Mouse (Mus musculus): ENCODE measurements around the gene Mau2. TPM values are rescaled to one million over a fixed set of nuclear protein-coding genes. Genes with fewer than 3 reads are reported as not detected.
"Not testable (repeated sequence)": the region's sequence is repeated elsewhere in the genome, so short reads cannot be mapped to it uniquely, and the experiment has no call there.

Mau2 gene
- polyA plus RNA-seq, 1 experiment, result 1.5 TPM

DNA sequence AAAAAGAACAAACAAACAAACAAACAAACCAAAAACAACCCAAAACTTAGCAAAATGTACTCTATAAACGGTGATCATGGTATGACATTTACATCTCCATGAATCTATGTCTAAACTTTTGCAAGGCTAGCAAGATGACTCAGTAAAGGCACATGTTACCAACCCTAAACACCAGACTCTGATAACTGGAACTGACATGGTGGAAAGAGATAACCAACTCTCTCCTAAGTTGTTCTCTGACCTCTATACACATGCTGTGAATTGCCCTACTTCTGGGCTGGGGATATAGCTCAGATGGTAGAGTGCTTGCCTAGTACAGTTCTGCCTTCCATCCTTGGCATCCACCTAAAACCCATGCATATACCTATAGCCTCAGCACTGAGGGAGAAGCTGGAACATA, 4.5 kb downstream of the Mau2 start:
- TF ChIP-seq TAL1 (IDR thresholded peaks at IDR 0.05; ENCODE audit: low read length), result no peak
- no peak for TF ChIP-seq GATA1 (IDR thresholded peaks at IDR 0.05; ENCODE audit: low read length)
- H3K27me3 ChIP-seq (ENCODE audit: control insufficient read depth), result no peaks in the 10 kb centered on the region
- H3K36me3 ChIP-seq (ENCODE audit: control insufficient read depth), result peaks cover 51% of the 10 kb centered on the region
- H3K9me3 ChIP-seq (ENCODE audit: control insufficient read depth, low read length), result no peaks in the 10 kb centered on the region
- H3K4me3 ChIP-seq (replicated peaks), result no peak overlapping the region
- peaks cover 45% of the 10 kb centered on the region for H3K4me1 ChIP-seq (ENCODE audit: control insufficient read depth)

DNA sequence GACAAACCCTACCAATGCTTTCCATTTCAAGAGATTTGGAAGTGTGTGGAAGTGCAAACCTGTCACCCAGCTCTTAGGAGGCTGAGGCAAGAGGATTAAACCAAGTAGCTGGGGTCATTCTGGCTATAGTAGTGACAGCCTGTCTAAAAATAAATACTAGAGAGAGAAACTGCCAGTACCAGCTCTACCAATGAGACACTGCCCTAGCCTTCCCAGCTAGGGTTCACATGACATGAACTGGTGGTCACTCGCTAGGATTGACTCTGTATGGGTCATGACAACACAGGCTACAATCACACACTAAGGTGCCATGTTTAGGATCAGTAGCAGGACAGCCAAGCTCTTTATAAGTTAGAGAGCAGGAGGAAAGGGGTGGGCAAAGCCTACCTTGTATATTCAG, 12.3 kb downstream of the Mau2 start:
- peaks cover 12% of the 10 kb centered on the region for H3K4me1 ChIP-seq (ENCODE audit: control insufficient read depth)
- no peaks in the 10 kb centered on the region for H3K27me3 ChIP-seq (ENCODE audit: control insufficient read depth)
- H3K4me3 ChIP-seq (replicated peaks), result no peak overlapping the region
- peaks cover 83% of the 10 kb centered on the region for H3K36me3 ChIP-seq (ENCODE audit: control insufficient read depth)
- TF ChIP-seq GATA1 (IDR thresholded peaks at IDR 0.05; ENCODE audit: low read length) (no peak), TAL1 (IDR thresholded peaks at IDR 0.05; ENCODE audit: low read length) (no peak)
- H3K9me3 ChIP-seq (ENCODE audit: control insufficient read depth, low read length), result no peaks in the 10 kb centered on the region

DNA sequence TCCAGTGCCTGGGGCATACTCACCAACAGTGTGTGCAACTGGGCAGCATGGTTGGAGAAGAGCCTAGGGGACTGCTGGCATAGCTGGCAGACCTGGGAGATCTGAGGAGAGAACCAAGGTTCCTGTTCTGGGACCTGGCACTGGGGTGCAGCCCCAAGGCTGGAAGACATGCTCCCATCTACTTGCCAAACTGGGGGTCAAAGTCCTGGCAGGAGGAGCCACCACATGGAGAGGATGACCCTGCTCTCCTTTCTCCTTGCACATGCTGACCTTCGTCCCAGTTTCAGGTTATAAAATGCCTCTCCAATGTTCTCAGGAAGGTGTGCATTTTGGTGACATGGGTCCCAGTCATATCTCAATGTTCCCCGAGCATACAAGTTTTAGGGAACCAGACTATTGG, 16.4 kb downstream of the Mau2 start:
- Histone ChIP-seq H3K4me3 (replicated peaks) (no peak overlapping the region), H3K27me3 (ENCODE audit: control insufficient read depth) (no peaks in the 10 kb centered on the region), H3K4me1 (ENCODE audit: control insufficient read depth) (peaks cover 9% of the 10 kb centered on the region), H3K9me3 (ENCODE audit: control insufficient read depth, low read length) (no peaks in the 10 kb centered on the region), H3K36me3 (ENCODE audit: control insufficient read depth) (peaks cover 100% of the 10 kb centered on the region)
- TF ChIP-seq TAL1 (IDR thresholded peaks at IDR 0.05; ENCODE audit: low read length) (no peak), GATA1 (IDR thresholded peaks at IDR 0.05; ENCODE audit: low read length) (no peak)

DNA sequence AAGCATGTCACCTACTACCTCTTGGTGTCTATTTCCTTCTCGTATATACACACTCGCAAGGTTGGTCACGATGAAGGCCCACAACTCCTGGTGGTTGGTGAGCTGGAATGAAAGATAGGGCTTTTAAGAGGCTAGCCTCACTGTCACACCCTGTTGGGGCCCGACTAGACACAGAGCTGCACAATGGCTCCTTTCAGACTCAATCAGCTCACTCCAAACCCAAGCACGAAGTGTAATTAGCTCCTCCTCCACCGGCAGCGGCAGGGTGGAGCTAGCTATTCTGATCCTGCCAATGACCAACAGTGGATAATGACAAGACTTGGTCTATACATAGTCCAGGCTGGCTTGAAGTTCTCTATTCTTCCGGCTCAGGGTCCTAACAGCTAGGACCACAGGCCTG, 18.9 kb downstream of the Mau2 start:
- no peaks in the 10 kb centered on the region for H3K9me3 ChIP-seq (ENCODE audit: control insufficient read depth, low read length)
- H3K4me1 ChIP-seq (ENCODE audit: control insufficient read depth), result peaks cover 9% of the 10 kb centered on the region
- TF ChIP-seq TAL1 (IDR thresholded peaks at IDR 0.05; ENCODE audit: low read length), result no peak
- no peak for TF ChIP-seq GATA1 (IDR thresholded peaks at IDR 0.05; ENCODE audit: low read length)
- H3K4me3 ChIP-seq (replicated peaks), result no peak overlapping the region
- peaks cover 100% of the 10 kb centered on the region for H3K36me3 ChIP-seq (ENCODE audit: control insufficient read depth)
- no peaks in the 10 kb centered on the region for H3K27me3 ChIP-seq (ENCODE audit: control insufficient read depth)

DNA sequence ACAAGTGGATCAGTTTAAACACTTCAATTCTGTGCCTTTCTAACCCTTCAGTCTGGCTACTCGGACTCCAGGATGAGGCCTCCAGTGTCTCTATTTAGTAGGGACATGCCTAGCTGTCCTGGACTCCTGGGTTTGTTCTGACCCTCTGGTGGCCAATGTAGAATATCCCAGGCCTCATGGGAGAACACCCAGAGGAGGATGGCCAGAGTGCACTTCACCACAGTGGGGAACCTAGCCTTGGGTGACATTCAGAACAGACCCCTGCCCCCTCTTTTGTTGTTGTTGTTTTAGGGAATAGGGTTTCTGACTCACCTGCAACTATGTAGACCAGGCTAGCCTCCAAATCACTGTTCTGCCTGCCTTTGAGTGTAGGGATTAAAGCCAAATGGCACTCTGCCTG, 27.5 kb downstream of the Mau2 start:
- TF ChIP-seq TAL1 (IDR thresholded peaks at IDR 0.05; ENCODE audit: low read length) (no peak), GATA1 (IDR thresholded peaks at IDR 0.05; ENCODE audit: low read length) (no peak)
- Histone ChIP-seq H3K27me3 (ENCODE audit: control insufficient read depth) (no peaks in the 10 kb centered on the region), H3K4me1 (ENCODE audit: control insufficient read depth) (no peaks in the 10 kb centered on the region), H3K9me3 (ENCODE audit: control insufficient read depth, low read length) (no peaks in the 10 kb centered on the region), H3K36me3 (ENCODE audit: control insufficient read depth) (peaks cover 35% of the 10 kb centered on the region), H3K4me3 (replicated peaks) (no peak overlapping the region)

DNA sequence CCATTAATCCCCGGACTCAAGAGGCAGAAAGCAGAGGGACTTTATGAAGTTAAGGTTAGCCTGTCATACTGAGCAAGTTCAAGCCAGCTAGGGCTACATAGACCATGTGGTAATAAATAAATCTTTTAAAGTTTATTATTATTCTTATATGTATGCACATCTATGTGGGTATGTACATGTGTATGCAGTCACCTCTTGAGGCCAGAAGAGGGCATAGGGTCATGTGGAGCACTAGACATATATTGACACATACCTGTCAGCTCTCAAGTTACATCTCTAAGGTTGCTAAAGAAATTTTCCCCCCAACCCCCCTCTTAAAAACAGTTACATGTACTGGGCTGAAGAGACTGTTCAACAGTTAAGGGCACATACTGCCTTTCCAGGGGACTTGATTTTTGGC, 29.8 kb downstream of the Mau2 start:
- Histone ChIP-seq H3K4me3 (replicated peaks) (no peak overlapping the region), H3K36me3 (ENCODE audit: control insufficient read depth) (peaks cover 13% of the 10 kb centered on the region), H3K4me1 (ENCODE audit: control insufficient read depth) (no peaks in the 10 kb centered on the region), H3K27me3 (ENCODE audit: control insufficient read depth) (no peaks in the 10 kb centered on the region), H3K9me3 (ENCODE audit: control insufficient read depth, low read length) (no peaks in the 10 kb centered on the region)
- TF ChIP-seq GATA1 (IDR thresholded peaks at IDR 0.05; ENCODE audit: low read length) (no peak), TAL1 (IDR thresholded peaks at IDR 0.05; ENCODE audit: low read length) (no peak)

DNA sequence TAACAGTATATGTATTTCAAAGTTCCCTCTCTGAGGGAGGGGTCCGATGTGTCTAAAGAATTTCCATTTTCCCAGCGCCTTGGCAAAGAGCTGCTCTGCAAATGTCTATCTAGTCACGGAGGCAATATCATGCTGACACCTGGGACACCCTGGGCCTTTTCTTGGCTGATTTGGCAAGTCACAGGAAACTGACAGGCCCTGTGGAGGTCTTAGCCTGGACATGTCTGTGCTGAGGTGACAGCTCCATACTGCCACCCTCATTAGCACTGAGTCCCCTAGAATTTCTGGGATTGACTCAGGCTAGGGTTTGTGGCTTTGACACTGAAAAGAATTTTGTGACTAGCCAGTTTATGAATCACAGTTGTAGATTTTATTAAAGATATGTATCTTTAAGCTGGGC, 30.2 kb downstream of the Mau2 start:
- no peaks in the 10 kb centered on the region for H3K4me1 ChIP-seq (ENCODE audit: control insufficient read depth)
- no peaks in the 10 kb centered on the region for H3K9me3 ChIP-seq (ENCODE audit: control insufficient read depth, low read length)
- no peak overlapping the region for H3K4me3 ChIP-seq (replicated peaks)
- TF ChIP-seq GATA1 (IDR thresholded peaks at IDR 0.05; ENCODE audit: low read length) (no peak), TAL1 (IDR thresholded peaks at IDR 0.05; ENCODE audit: low read length) (no peak)
- peaks cover 8% of the 10 kb centered on the region for H3K36me3 ChIP-seq (ENCODE audit: control insufficient read depth)
- no peaks in the 10 kb centered on the region for H3K27me3 ChIP-seq (ENCODE audit: control insufficient read depth)

DNA sequence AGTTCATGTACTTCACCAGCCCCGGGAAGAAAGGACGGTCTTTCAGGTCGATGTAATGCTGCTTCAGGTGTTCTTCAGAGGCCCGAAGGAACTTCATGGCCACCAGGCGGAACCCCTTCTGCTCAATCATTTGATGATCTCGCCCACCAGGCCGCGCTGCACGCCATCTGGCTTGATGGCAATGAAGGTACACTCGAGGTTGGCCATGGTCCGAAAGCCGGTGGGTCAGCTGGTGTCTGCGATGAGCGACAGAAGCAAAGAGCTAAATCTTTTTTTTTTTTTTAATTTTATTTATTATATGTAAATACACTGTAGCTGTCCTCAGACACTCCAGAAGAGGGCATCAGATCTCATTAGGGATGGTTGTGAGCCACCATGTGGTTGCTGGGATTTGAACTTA, 31.7 kb downstream of the Mau2 start:
- not testable (repeated sequence) for H3K36me3 ChIP-seq (ENCODE audit: control insufficient read depth); H3K9me3 ChIP-seq (ENCODE audit: control insufficient read depth, low read length); H3K4me3 ChIP-seq (replicated peaks); H3K27me3 ChIP-seq (ENCODE audit: control insufficient read depth); H3K4me1 ChIP-seq (ENCODE audit: control insufficient read depth)

DNA sequence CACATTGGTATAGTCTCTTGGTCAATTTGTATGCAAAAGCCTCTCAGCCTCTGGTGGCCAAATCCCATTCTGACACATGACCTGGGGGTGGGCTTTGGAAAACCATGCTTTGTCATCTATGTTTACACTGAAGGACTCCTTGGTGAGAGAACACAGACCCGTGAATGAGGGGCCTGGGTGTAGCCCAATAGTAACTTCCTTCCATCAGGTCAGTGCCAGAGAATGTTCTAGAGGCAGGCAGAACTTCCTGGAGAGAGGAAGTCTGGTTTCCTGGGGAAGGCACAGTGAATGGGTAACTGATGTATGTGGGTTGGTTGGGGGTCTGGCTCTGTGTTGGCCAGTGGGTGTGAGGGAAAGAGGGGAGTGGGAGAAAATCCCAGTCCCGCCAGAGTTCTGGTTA, 37.4 kb downstream of the Mau2 start:
- no peaks in the 10 kb centered on the region for H3K36me3 ChIP-seq (ENCODE audit: control insufficient read depth)
- H3K4me3 ChIP-seq (replicated peaks), result no peak overlapping the region
- no peaks in the 10 kb centered on the region for H3K27me3 ChIP-seq (ENCODE audit: control insufficient read depth)
- H3K4me1 ChIP-seq (ENCODE audit: control insufficient read depth), result peaks cover 26% of the 10 kb centered on the region
- H3K9me3 ChIP-seq (ENCODE audit: control insufficient read depth, low read length), result no peaks in the 10 kb centered on the region
- TF ChIP-seq TAL1 (IDR thresholded peaks at IDR 0.05; ENCODE audit: low read length) (no peak), GATA1 (IDR thresholded peaks at IDR 0.05; ENCODE audit: low read length) (no peak)

DNA sequence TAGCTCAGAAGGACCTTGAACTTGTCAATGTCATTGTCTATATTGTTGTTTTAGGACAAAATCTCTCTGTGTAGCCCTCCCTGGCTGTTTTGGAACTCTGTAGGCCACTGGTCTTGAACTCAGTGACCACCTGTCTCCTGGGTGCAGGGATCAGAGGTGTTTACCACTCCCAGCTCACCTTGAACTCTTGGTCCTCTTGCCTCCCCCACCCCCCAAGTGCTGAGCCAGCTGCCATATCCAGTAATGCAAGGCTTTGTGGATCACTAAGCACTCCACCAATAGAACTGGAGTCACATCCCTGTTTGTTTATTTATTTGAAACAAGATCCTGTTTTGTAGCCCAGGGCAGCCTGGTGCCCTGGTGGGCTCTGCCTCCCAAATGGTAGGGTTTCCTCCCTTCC, 38.2 kb downstream of the Mau2 start:
- no peaks in the 10 kb centered on the region for H3K36me3 ChIP-seq (ENCODE audit: control insufficient read depth)
- H3K9me3 ChIP-seq (ENCODE audit: control insufficient read depth, low read length), result no peaks in the 10 kb centered on the region
- no peak for TF ChIP-seq TAL1 (IDR thresholded peaks at IDR 0.05; ENCODE audit: low read length)
- H3K4me1 ChIP-seq (ENCODE audit: control insufficient read depth), result peaks cover 26% of the 10 kb centered on the region
- H3K4me3 ChIP-seq (replicated peaks), result no peak overlapping the region
- no peaks in the 10 kb centered on the region for H3K27me3 ChIP-seq (ENCODE audit: control insufficient read depth)

All from erythroblast, embryonic 14.5 days (primary cell).